Mouse (Mus musculus) liver, adult 2 months (tissue): ENCODE measurements around the gene Txndc17. TPM values are rescaled to one million over a fixed set of nuclear protein-coding genes. Genes with fewer than 3 reads are reported as not detected.

Experiments
- DNase-seq: peaks from one replicate; pipeline ENCODE4 v3.0.0-alpha.2; 2011; ENCODE audit warnings: low read depth, low spot score; ENCODE audit errors: extremely low read depth
- H3K27ac ChIP-seq: fragments of 200-500 bp; replicated peaks from 2 replicates; pipeline ENCODE4 v1.5.1; 2012; ENCODE audit warnings: low read depth, mild to moderate bottlenecking, control low read depth, inconsistent platforms, low read length; ENCODE audit not compliant: insufficient read depth
- H3K27me3 ChIP-seq: fragments of 200-500 bp; 2 replicates; pipeline ENCODE4 v1.6.1; 2012; ENCODE audit warnings: mild to moderate bottlenecking, moderate library complexity, low read length, inconsistent platforms; ENCODE audit not compliant: control insufficient read depth, insufficient read depth
- H3K36me3 ChIP-seq: fragments of 200-500 bp; 2 replicates; pipeline ENCODE4 v1.6.1; 2012; ENCODE audit warnings: low read length, inconsistent platforms; ENCODE audit not compliant: control insufficient read depth, insufficient read depth
- H3K4me1 ChIP-seq: fragments of 200-500 bp; 2 replicates; pipeline ENCODE4 v1.6.1; 2011; ENCODE audit warnings: low read length; ENCODE audit not compliant: control insufficient read depth, insufficient read depth
- H3K4me3 ChIP-seq: fragments of 200-500 bp; 2 replicates; pipeline ENCODE4 v1.5.1; 2011; ENCODE audit warnings: low read depth, mild to moderate bottlenecking, control low read depth, low read length, moderate library complexity; ENCODE audit not compliant: insufficient read depth
- H3K79me2 ChIP-seq: fragments of 200-500 bp; 2 replicates; pipeline ENCODE4 v1.6.1; 2012; ENCODE audit warnings: inconsistent platforms, mild to moderate bottlenecking, low read length, moderate library complexity; ENCODE audit not compliant: control insufficient read depth, insufficient read depth
- H3K9ac ChIP-seq: fragments of 200-500 bp; 2 replicates; pipeline ENCODE4 v1.6.1; 2012; ENCODE audit warnings: low read depth, mild to moderate bottlenecking, control low read depth, inconsistent platforms, low read length
- CTCF ChIP-seq: fragments of 200-500 bp; IDR thresholded peaks from 2 replicates; pipeline ENCODE4 v1.5.1; 2011; ENCODE audit warnings: low read depth, low read length, control low read depth
- POLR2A ChIP-seq: fragments of 200-500 bp; IDR thresholded peaks from 2 replicates; pipeline ENCODE4 v1.6.1; 2011; ENCODE audit warnings: low read length, control low read depth; ENCODE audit not compliant: insufficient read depth; ENCODE audit errors: extremely low read depth
- WGBS: fragments of 180-500 bp; shearing (Covaris S2); methylation state at CpG from one replicate; pipeline ENCODE4 v1.1.7; 2018; 5-methylcytosine and 5-hydroxymethylcytosine counted together
- polyA plus RNA-seq: library from polyadenylated mRNA; depleted of rRNA; stranded (reverse); fragments of >200 nt; gene quantifications from 2 replicates; pipeline ENCODE4 v1.2.3, GENCODE M21; 2012
- total RNA-seq: library from RNA; depleted of rRNA; stranded (reverse); fragments of >200 nt; gene quantifications from 2 replicates; pipeline ENCODE4 v1.2.3, GENCODE M21; 2014

Gene Txndc17
- total and polyA plus RNA-seq, 2 experiments = 32.0 to 80.2 TPM

DNA sequence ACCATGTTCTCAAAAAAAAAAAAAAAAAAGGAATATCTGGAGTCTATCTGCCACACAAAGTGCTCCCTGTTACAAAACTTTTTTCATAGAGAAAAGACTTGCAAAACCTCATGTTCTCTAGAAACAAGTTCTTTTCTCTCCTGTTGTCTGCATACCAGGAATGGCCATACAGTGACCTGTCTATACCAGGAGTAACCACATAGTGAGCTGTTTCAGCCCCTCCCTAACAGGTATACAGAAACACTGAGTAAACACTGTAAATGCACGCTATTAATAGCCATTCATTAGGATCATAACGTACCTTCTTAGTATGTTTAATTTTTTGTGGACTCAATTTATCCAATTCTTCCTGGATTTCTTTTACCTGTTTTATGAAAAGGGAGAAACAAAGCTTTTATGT, 13.1 kb upstream of the Txndc17 start:
- no peaks in the 10 kb centered on the region for H3K27me3 ChIP-seq
- TF ChIP-seq POLR2A = no peak
- no peak for TF ChIP-seq CTCF
- H3K4me1 ChIP-seq = no peaks in the 10 kb centered on the region
- H3K79me2 ChIP-seq = no peaks in the 10 kb centered on the region
- no peak overlapping the region for H3K27ac ChIP-seq
- no peak overlapping the region for H3K4me3 ChIP-seq
- no peak for DNase-seq
- H3K9ac ChIP-seq = no peak overlapping the region
- peaks cover 20% of the 10 kb centered on the region for H3K36me3 ChIP-seq
- WGBS = 88% methylated on average over 2 of the region's 2 CpGs

DNA sequence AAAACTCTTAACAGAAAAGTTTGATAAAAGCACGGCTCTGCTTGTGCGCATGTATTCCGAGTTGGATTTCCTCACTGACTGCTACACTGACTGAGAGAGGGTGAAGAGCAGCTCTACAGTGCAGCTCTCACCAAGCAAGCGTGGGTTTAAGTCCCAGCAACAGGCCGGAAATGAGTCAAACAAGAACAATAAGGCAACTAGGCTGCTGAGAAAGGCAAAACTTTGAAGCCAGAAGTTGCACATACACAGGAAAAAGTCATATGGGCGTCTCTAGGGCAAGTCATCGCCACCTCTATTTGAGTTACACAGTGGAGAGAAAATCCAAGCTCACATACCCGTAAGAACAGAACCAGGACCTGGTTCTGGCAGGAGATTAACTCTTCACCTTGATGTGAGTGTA, 10.8 kb upstream of the Txndc17 start:
- H3K9ac ChIP-seq = no peak overlapping the region
- H3K79me2 ChIP-seq = no peaks in the 10 kb centered on the region
- H3K4me3 ChIP-seq = no peak overlapping the region
- DNase-seq = no peak
- no peak for TF ChIP-seq POLR2A
- no peak for TF ChIP-seq CTCF
- H3K27ac ChIP-seq = no peak overlapping the region
- 79% methylated on average over 8 of the region's 8 CpGs for WGBS
- H3K36me3 ChIP-seq = peaks cover 5% of the 10 kb centered on the region; the same call in 1 of the 2 replicates
- no peaks in the 10 kb centered on the region for H3K4me1 ChIP-seq
- H3K27me3 ChIP-seq = no peaks in the 10 kb centered on the region

DNA sequence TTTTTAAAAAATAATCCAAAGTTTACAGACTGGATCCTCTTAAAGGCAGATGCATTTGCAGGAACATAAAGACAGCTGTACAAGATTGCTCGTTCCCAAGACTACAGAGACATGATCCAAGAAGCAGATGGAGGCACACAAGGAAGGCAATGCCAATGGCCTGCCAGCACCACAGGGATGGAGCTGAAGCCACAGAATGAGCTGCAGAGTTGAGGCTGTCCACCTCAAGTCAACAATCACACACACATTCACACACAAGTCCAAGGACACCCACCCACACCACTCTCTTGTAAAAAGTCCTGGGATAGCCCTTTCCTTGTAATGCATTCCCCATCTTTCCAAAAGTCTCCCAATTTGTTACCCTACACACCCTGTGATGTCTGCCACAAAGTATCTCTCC, 3.9 kb upstream of the Txndc17 start:
- H3K9ac ChIP-seq = no peak overlapping the region
- 85% methylated on average over 1 of the region's 1 CpGs for WGBS
- peaks cover 6% of the 10 kb centered on the region for H3K4me1 ChIP-seq
- DNase-seq = no peak
- TF ChIP-seq CTCF = no peak
- no peak for TF ChIP-seq POLR2A
- peaks cover 2% of the 10 kb centered on the region; the same call in 1 of the 2 replicates for H3K36me3 ChIP-seq
- no peak overlapping the region for H3K4me3 ChIP-seq
- no peak overlapping the region for H3K27ac ChIP-seq
- no peaks in the 10 kb centered on the region for H3K27me3 ChIP-seq
- H3K79me2 ChIP-seq = peaks cover 8% of the 10 kb centered on the region; the same call in 1 of the 2 replicates

DNA sequence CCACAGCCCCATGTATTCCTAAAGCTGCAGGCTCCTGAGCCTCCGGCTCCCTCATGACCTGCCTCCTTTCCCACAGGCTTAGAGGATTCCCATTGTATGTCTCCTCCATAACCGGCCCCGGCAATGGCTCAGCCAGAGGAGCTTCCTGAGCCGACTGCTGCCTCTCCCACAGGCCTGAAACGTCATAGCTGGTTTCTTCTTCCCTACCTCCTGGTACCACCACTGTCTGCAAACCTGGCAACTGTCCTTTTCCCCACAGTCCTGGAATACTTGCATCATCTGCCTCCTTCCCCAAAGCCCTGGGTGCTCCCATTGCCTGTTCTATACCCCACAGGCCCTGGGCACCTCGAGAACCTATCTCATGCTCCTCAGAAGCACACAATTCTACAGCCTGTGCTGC, 2.1 kb upstream of the Txndc17 start:
- no peaks in the 10 kb centered on the region for H3K27me3 ChIP-seq
- WGBS = 84% methylated on average over 6 of the region's 6 CpGs

DNA sequence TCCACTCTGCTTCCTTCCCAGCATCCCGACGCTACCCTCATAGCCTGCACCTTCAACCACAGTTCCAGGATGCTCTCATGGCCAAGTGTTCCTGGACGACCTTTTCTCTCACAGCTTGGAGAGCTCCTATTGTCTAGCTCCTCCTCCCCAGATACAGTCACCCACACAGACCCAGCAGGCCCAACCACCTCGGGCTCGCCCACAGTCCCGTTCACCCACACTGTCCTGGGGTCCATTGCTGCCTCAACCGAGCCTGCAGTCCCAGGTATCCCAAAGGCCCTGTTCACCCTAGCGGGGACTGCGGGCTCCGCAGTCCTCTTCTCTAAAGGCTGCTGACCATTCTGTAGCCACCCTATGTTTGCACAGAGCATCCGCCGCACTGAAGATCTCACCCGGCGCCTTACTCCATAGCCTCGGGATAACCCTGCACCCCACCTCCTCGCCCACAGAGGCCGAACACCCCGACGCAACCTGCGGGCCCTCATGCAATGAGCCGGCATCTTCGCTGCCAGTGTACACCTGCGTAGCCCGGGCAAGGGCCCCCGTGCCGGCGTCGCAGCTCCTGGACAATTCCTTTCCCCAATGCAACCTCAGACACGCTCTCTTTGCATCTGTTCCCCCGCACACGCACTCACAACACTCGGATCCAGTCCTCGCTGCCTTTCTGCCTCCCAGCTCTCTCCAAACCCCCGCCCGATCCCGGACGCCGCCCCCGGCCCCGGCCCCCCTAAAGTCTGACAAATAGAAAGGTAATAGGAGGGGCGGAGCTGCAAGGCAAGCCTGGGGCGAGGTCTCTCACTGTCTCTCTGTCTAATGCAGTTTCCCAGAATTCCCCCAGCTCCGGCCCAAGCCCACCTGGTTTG, 775 bp upstream of the Txndc17 start, which contains the start of gene Gm43951:
Gm43951 (minus strand) TSS at position 500 of the 863 bp plus-strand sequence.
- peak within 1 kb of the TSS; percentile 16 for H3K27ac ChIP-seq
- TF ChIP-seq CTCF = 0 out of 2 replicates have a peak, but pooled peaks have one; percentile 2
- TF ChIP-seq POLR2A = no peak
- peaks cover 7% of the 10 kb centered on the region; the same call in 1 of the 2 replicates for H3K36me3 ChIP-seq
- peaks cover 8% of the 10 kb centered on the region; the same call in 1 of the 2 replicates for H3K79me2 ChIP-seq
- DNase-seq = no peak
- peak within 1 kb of the TSS; percentile 75 for H3K9ac ChIP-seq
- peaks cover 6% of the 10 kb centered on the region for H3K4me1 ChIP-seq
- WGBS = 3% methylated on average over 43 of the region's 43 CpGs
- H3K27me3 ChIP-seq = no peaks in the 10 kb centered on the region
- peak within 1 kb of the TSS; percentile 73 for H3K4me3 ChIP-seq

More for the DNA sequence above, 2.1 kb upstream of the Txndc17 start:
- Histone ChIP-seq H3K36me3 (peaks cover 3% of the 10 kb centered on the region; the same call in 1 of the 2 replicates), H3K9ac (no peak overlapping the region), H3K4me1 (peaks cover 6% of the 10 kb centered on the region), H3K27ac (no peak overlapping the region), H3K79me2 (peaks cover 8% of the 10 kb centered on the region; the same call in 1 of the 2 replicates), H3K4me3 (no peak overlapping the region)
- no peak for DNase-seq
- no peak for TF ChIP-seq POLR2A
- TF ChIP-seq CTCF = no peak
